ENCODE assay signal across 13 mouse cellular contexts in genomic region chr4:120741303-120741702, GRCm38 (mm10). TPM values are rescaled to one million over a fixed set of nuclear protein-coding genes. Genes with fewer than 3 reads are reported as not detected.
DNase-seq lines count a peak whose midpoint lies in the region; ATAC-seq and TF ChIP-seq lines count a peak whose summit lies in the region.
"Had no signal": no experiment of that assay in that cellular context is flagged by ENCODE, and none has a peak within 500 bp of the region (broad histone marks: within the 10 kb centered on the region; RNA-seq: fewer than 3 reads in every experiment).

No protein-coding gene starts in this region.

- no peaks in the 10 kb centered on the region for H3K9me3 ChIP-seq in embryonic facial prominence, embryonic 11.5 days (replicated peaks; ENCODE audit: control insufficient read depth, low read length)
- no peaks in the 10 kb centered on the region for H3K9me3 ChIP-seq in liver, embryonic 12.5 days (replicated peaks)
- H3K9me3 ChIP-seq: heart, embryonic 13.5 days; liver, embryonic 13.5 days; neural tube, embryonic 12.5 days had no signal

- H3K4me3 ChIP-seq in gastrocnemius, adult 2 months, result no peak overlapping the region
- no peak overlapping the region for H3K4me3 ChIP-seq in embryonic facial prominence, embryonic 11.5 days (ENCODE audit: low read depth, low read length)
- H3K4me3 ChIP-seq in liver, embryonic 12.5 days, result no peak overlapping the region
- H3K4me3 ChIP-seq: heart, embryonic 13.5 days; liver, embryonic 13.5 days; neural tube, embryonic 12.5 days had no signal

- no peak overlapping the region for H3K4me2 ChIP-seq in embryonic facial prominence, embryonic 11.5 days (ENCODE audit: low read depth, low read length)
- no peak overlapping the region for H3K4me2 ChIP-seq in liver, embryonic 12.5 days
- H3K4me2 ChIP-seq: heart, embryonic 13.5 days; liver, embryonic 13.5 days; neural tube, embryonic 12.5 days had no signal

- WGBS in embryonic facial prominence, embryonic 11.5 days, result 66% methylated on average over 6 of the region's 6 CpGs
- WGBS in liver, embryonic 12.5 days (ENCODE audit: insufficient replicate concordance), result 65% methylated on average over 6 of the region's 6 CpGs

- peaks cover 4% of the 10 kb centered on the region; the same call in 1 of the 2 replicates for H3K4me1 ChIP-seq in embryonic facial prominence, embryonic 11.5 days (ENCODE audit: control insufficient read depth, insufficient read depth, low read length)
- H3K4me1 ChIP-seq in liver, embryonic 12.5 days, result 0 out of 2 replicates have a peak, but pooled peaks cover 4% of the 10 kb centered on the region
- H3K4me1 ChIP-seq: liver, embryonic 13.5 days had no signal

- no peak overlapping the region for H3K9ac ChIP-seq in embryonic facial prominence, embryonic 11.5 days (replicated peaks; ENCODE audit: low read length)
- no peak overlapping the region for H3K9ac ChIP-seq in liver, embryonic 12.5 days
- H3K9ac ChIP-seq: heart, embryonic 13.5 days; liver, embryonic 13.5 days; neural tube, embryonic 12.5 days had no signal

- peak; percentile 69 for DNase-seq in gastrocnemius, adult 2 months
- no peak for DNase-seq in gastrocnemius, postnatal 36 days
- peak; percentile 78 for DNase-seq in lung, postnatal 10 days
- no peak for DNase-seq in lung, postnatal 25 days (ENCODE audit: low spot score)
- peak; percentile 38 for DNase-seq in adrenal gland, adult 2 months
- DNase-seq in embryonic facial prominence, embryonic 11.5 days (ENCODE audit: low spot score), result peak; percentile 13
- DNase-seq in T-cell, adult 2 months (ENCODE audit: low spot score), result no peak
- DNase-seq: cerebellum, postnatal 25 days; kidney, postnatal 14 days; liver, embryonic 13.5 days had no signal

- no peaks in the 10 kb centered on the region for H3K36me3 ChIP-seq in embryonic facial prominence, embryonic 11.5 days (replicated peaks; ENCODE audit: control insufficient read depth, insufficient read depth, low read depth, low read length)
- no peaks in the 10 kb centered on the region for H3K36me3 ChIP-seq in liver, embryonic 12.5 days
- H3K36me3 ChIP-seq: heart, embryonic 13.5 days; liver, embryonic 13.5 days; neural tube, embryonic 12.5 days had no signal

- intact Hi-C loops in gastrocnemius, adult 2 months (cut with DNase I), result no loop called here
- intact Hi-C loops in gastrocnemius, postnatal 36 days (cut with DNase I), result no loop called here

- peaks cover 9% of the 10 kb centered on the region for H3K27me3 ChIP-seq in embryonic facial prominence, embryonic 11.5 days (ENCODE audit: control insufficient read depth, insufficient read depth, low read length)
- peaks cover 100% of the 10 kb centered on the region for H3K27me3 ChIP-seq in liver, embryonic 12.5 days (replicated peaks)

- peak overlapping the region; percentile 12; the same call in 1 of the 2 replicates for H3K27ac ChIP-seq in gastrocnemius, adult 2 months
- H3K27ac ChIP-seq in embryonic facial prominence, embryonic 11.5 days (replicated peaks; ENCODE audit: low read depth, low read length), result no peak overlapping the region
- H3K27ac ChIP-seq in liver, embryonic 12.5 days, result no peak overlapping the region
- H3K27ac ChIP-seq: heart, embryonic 13.5 days; liver, embryonic 13.5 days; neural tube, embryonic 12.5 days had no signal

- no peak for TF ChIP-seq CTCF in gastrocnemius, adult 2 months (IDR thresholded peaks at IDR 0.05)

- ATAC-seq in embryonic facial prominence, embryonic 11.5 days (replicated peaks; ENCODE audit: insufficient number of reproducible peaks, low FRiP score, low TSS enrichment, low read depth), result no peak
- ATAC-seq in liver, embryonic 12.5 days, result no peak

RNA-seq across cellular contexts. Expression of gene Kcnq4, which starts 7.1 kb away (rescaled TPM):
- total RNA-seq in gastrocnemius, adult 2 months (2021), result 10 to 100 TPM; 13.4 to 14.5 TPM
- 10 to 100 TPM; 18.6 to 18.9 TPM for total RNA-seq in gastrocnemius, postnatal 36 days (2021)
- total RNA-seq in adrenal gland, adult 2 months (2021), result 1 to 10 TPM; 1.5 to 2.5 TPM
- polyA plus RNA-seq in adrenal gland, adult 2 months (2012; rRNA removed), result 4.1 and 5.4 TPM in 2 replicates
- polyA plus RNA-seq in embryonic facial prominence, embryonic 11.5 days (2014; fragmentation: Nextera tagmentation; extraction: Ambion mirVana), result 4.3 and 4.6 TPM in 2 replicates
- polyA plus RNA-seq in liver, embryonic 12.5 days (2016; fragmentation: Nextera tagmentation; extraction: Ambion mirVana), result 0.20 and 0.44 TPM in 2 replicates

Comparison
In these comparisons a context has a peak if more than half of its experiments do, and no peak if none do; other contexts are left out.
1. DNase-seq: peak in gastrocnemius, adult 2 months (single experiment), lung, postnatal 10 days (single experiment), adrenal gland, adult 2 months (single experiment) and embryonic facial prominence, embryonic 11.5 days (single experiment); none in gastrocnemius, postnatal 36 days (0 of 2), lung, postnatal 25 days (single experiment) and T-cell, adult 2 months (single experiment).
2. RNA of gene Kcnq4, which starts 7.1 kb away (total RNA-seq): 18.6 to 18.9 TPM in gastrocnemius, postnatal 36 days and 13.4 to 14.5 TPM in gastrocnemius, adult 2 months; 1.5 to 2.5 TPM in adrenal gland, adult 2 months; every median in the first group is over 4 times any median in the second.